Mouse (Mus musculus): ENCODE data around the gene Slc11a1. TPM values are rescaled to one million over a fixed set of nuclear protein-coding genes. Genes with fewer than 3 reads are reported as not detected.
"Not testable (repeated sequence)": the region's sequence is repeated elsewhere in the genome, so short reads cannot be mapped to it uniquely, and the experiment has no call there.

Slc11a1 gene
- polyA plus RNA-seq, 1 experiment from 2014 or later: 2.0 TPM

DNA sequence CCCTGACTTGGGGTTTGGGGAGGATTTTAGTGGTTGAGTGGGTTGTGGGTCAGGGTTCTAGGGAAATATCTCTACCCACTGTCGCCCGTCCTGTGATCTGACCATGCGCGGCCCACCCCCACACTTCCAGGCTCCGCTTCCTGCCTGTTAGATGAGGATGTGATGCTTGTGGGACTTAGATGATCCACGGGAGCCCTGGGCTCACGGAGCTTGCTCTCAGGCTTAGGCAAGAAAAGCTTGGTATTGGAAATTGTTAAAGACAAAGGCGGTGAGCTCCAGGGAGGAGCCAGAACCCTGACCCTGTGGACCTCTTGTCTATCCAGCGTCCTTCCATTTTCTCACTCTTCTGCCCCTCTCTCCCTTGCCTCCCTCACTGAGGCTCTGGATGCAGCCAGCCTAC lies 35.1 kb upstream of the Slc11a1 start:
- Histone ChIP-seq H3K9me3 (no peaks in the 10 kb centered on the region), H3K27ac (no peak overlapping the region), H3K36me3 (replicated peaks) (no peaks in the 10 kb centered on the region), H3K27me3 (replicated peaks) (no peaks in the 10 kb centered on the region), H3K4me3 (no peak overlapping the region), H3K9ac (no peak overlapping the region), H3K4me1 (0 out of 2 replicates have a peak, but pooled peaks cover 3% of the 10 kb centered on the region), H3K4me2 (no peak overlapping the region)
- 87% methylated on average over 9 of the region's 9 CpGs for WGBS
- ATAC-seq (replicated peaks): no peak

DNA sequence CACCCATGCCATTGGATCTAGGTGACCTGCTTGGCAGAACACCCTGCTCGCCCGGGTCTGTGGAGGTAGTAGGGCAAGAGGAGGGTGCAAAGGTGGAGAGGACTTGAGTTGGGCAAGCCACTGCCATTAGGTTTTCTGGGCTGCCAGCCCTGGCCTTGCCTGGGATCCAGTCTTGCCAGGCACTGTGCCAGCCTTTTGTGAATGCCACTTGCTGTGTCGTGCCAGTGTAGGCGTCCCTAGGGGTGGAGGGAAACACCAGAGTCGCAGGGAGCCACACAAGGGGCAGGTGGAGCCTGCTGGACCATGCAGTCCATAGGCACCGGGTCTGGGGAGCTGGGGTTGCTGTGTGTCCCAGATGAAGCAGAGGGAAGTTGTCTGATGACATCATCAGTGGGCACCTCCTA lies 34.6 kb upstream of the Slc11a1 start:
- H3K9ac ChIP-seq: no peak overlapping the region
- WGBS: 83% methylated on average over 6 of the region's 6 CpGs

DNA sequence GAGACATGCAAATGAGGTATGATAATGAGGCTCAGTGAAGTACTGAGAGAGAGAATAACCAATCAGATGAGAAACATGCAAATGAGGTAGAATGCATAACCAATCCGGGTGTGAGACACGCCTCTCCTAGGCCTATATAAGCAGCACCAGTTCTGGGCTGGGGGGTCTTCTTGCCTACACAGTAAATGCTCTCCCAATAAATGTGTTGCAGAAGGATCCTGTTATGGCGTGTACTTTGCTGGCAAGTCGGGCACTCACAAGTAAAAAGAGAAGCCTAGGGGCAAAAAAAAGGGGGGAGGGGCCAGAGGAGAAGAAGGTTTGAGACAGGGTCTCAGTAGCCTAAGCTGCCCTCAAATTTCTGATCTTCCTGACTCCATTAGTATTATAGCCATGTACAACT lies 34.0 kb upstream of the Slc11a1 start:
- H3K36me3 ChIP-seq (replicated peaks); H3K27ac ChIP-seq; H3K4me2 ChIP-seq; H3K9ac ChIP-seq; H3K4me3 ChIP-seq; H3K4me1 ChIP-seq; H3K9me3 ChIP-seq; ATAC-seq (replicated peaks); H3K27me3 ChIP-seq (replicated peaks): not testable (repeated sequence)
- WGBS: 98% methylated on average over 4 of the region's 4 CpGs

More for the DNA sequence above, 34.6 kb upstream of the Slc11a1 start:
- H3K4me1 ChIP-seq: no peaks in the 10 kb centered on the region
- no peaks in the 10 kb centered on the region for H3K9me3 ChIP-seq
- no peak overlapping the region for H3K4me2 ChIP-seq
- H3K27ac ChIP-seq: no peak overlapping the region
- no peak for ATAC-seq (replicated peaks)
- H3K4me3 ChIP-seq: no peak overlapping the region
- no peaks in the 10 kb centered on the region for H3K36me3 ChIP-seq (replicated peaks)
- no peaks in the 10 kb centered on the region for H3K27me3 ChIP-seq (replicated peaks)

DNA sequence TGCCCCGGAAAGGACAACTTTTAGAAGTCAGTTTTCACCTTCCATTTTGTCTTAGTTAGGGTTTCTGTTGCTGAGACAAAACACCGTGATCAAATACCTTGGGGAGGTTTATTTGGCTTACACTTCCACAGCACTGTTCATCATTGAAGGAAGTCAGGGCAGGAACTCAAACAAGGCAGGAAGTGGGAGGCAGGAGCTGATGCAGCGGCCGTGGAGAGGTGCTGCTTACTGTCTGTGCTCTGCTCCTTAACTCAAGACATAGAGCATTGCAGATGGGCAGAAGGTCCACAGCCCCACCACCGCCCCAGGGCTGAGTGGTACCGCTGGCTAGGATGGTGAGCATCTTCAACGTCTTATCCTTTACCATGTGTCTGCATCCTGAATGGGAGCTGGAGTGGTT lies 33.1 kb upstream of the Slc11a1 start:
- Histone ChIP-seq H3K27ac (no peak overlapping the region), H3K27me3 (replicated peaks) (no peaks in the 10 kb centered on the region), H3K9me3 (no peaks in the 10 kb centered on the region), H3K36me3 (replicated peaks) (no peaks in the 10 kb centered on the region), H3K4me2 (no peak overlapping the region), H3K9ac (no peak overlapping the region), H3K4me3 (no peak overlapping the region), H3K4me1 (no peaks in the 10 kb centered on the region)
- WGBS: 94% methylated on average over 7 of the region's 7 CpGs
- ATAC-seq (replicated peaks): no peak

DNA sequence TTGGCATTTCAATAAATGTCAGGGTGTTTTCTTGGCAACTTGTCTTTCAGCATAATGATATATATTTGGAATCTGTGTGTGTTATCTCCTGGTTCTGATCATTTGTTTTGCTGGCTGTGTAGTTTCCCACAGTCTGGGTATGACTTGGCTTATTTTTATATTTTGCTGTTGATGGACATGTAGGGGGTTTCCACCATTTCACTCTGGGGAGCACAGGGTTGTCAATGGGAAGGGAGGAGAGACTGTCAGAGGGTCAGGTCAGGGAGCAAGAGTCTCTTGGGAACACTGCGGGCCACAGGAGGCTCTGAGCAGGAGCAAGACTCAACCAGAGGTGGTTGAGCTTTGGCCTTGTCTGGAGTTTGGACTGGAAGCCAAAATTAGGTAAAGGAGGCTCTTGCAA lies 32.7 kb upstream of the Slc11a1 start:
- ATAC-seq (replicated peaks): no peak
- H3K4me3 ChIP-seq: no peak overlapping the region
- no peak overlapping the region for H3K4me2 ChIP-seq
- H3K4me1 ChIP-seq: no peaks in the 10 kb centered on the region
- H3K36me3 ChIP-seq (replicated peaks): no peaks in the 10 kb centered on the region
- 97% methylated on average over 1 of the region's 1 CpGs for WGBS
- no peak overlapping the region for H3K27ac ChIP-seq
- no peaks in the 10 kb centered on the region for H3K27me3 ChIP-seq (replicated peaks)
- H3K9ac ChIP-seq: no peak overlapping the region
- no peaks in the 10 kb centered on the region for H3K9me3 ChIP-seq

DNA sequence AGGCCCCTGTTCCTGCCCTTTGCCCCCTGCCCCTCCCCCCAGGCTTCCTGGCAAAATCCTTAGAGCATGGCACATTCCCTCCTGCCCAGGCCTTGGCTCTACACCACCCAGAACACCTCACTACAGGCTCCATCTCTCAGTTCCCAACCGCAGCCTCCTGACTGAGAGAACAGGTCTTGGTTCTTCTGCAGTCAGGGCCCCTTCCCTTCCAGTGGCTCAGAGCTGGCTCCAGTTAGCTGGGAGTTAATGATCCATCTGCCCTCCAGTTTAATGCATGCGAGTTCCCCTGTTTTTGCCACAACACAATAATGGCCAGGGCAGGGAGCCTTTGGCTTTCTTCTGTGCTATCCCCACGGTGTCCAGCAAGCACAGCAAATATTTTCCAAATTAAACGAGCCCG lies 31.8 kb upstream of the Slc11a1 start:
- Histone ChIP-seq H3K4me1 (no peaks in the 10 kb centered on the region), H3K9me3 (no peaks in the 10 kb centered on the region), H3K27ac (no peak overlapping the region), H3K9ac (no peak overlapping the region), H3K4me3 (no peak overlapping the region), H3K36me3 (replicated peaks) (no peaks in the 10 kb centered on the region), H3K27me3 (replicated peaks) (no peaks in the 10 kb centered on the region), H3K4me2 (no peak overlapping the region)
- no peak for ATAC-seq (replicated peaks)
- 63% methylated on average over 5 of the region's 5 CpGs for WGBS

DNA sequence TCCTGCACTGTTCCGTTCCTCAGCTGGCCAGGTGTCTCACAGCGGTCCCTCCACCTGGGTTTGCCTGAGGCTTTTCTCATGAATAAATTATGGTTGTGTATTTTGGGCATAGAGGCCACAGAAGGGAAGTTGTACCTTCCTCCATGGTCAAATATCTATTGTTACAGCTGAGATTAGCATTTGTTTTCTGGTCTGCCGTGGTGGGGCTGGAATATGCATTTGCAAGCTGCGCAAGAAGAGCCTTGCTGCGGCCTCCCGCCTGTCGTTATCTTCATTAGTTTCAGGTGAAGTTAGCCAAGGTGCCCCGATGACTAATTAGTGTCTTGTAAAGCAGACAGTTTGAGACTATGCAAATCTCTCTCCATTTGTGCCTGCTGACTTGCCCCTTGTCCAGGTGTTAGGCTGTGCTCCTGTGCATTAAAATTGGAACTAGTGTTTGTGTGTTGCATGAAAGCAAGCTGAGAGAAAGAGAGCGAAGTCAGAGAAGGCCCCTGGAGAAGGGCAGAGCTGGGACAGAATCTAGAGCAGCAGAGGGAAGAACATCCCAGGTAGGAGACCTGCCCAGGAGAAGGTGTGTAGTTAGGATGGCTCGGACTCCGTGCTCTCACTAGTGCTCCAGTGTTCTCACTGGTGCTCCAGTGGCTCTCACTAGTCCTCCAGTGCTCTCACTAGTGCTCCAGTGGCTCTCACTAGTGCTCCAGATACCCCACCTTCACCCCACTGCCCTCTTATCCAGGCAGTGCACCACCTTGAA lies 30.7 kb upstream of the Slc11a1 start:
- H3K4me1 ChIP-seq: no peaks in the 10 kb centered on the region
- no peaks in the 10 kb centered on the region; the same call in 1 of the 2 replicates for H3K36me3 ChIP-seq (replicated peaks)
- no peak overlapping the region for H3K27ac ChIP-seq
- H3K9me3 ChIP-seq: no peaks in the 10 kb centered on the region
- no peak overlapping the region for H3K4me3 ChIP-seq
- no peaks in the 10 kb centered on the region for H3K27me3 ChIP-seq (replicated peaks)
- no peak overlapping the region for H3K4me2 ChIP-seq
- no peak overlapping the region for H3K9ac ChIP-seq
- 74% methylated on average over 11 of the region's 11 CpGs for WGBS
- ATAC-seq (replicated peaks): no peak

DNA sequence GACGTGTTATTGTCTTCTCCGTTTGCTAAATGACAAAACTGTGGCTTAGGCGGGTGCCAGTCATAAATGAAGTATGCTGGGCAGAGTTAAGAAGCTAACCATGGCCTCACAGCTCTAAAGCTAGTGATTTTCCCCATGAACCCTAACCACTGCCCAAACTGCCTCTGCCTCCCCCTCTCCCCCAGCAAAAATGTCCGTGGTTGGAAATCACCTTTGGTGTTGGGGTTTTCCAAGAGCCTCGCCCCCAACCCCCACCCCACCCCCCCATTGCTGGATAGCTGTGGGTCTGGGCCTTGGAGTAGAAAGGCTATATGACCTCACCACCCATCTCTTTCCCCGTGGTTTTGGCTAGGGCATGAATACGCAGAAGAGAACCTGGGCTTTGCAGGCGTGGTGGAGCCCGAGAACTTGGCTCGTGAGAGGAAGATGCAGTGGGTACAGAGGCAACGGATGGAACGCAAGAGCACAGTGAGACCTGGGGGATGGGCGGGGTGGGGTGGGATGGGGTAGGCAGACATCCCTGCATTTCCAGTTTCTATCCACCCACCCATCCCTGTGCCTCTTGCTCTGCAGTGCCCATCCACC lies 23.7 kb upstream of the Slc11a1 start:
- no peak overlapping the region for H3K4me3 ChIP-seq
- H3K27ac ChIP-seq: no peak overlapping the region
- H3K9me3 ChIP-seq: no peaks in the 10 kb centered on the region
- no peaks in the 10 kb centered on the region for H3K4me1 ChIP-seq
- ATAC-seq (replicated peaks): no peak
- H3K4me2 ChIP-seq: no peak overlapping the region
- no peaks in the 10 kb centered on the region for H3K27me3 ChIP-seq (replicated peaks)
- WGBS: 91% methylated on average over 13 of the region's 13 CpGs
- H3K36me3 ChIP-seq (replicated peaks): no peaks in the 10 kb centered on the region; the same call in 1 of the 2 replicates
- H3K9ac ChIP-seq: no peak overlapping the region

DNA sequence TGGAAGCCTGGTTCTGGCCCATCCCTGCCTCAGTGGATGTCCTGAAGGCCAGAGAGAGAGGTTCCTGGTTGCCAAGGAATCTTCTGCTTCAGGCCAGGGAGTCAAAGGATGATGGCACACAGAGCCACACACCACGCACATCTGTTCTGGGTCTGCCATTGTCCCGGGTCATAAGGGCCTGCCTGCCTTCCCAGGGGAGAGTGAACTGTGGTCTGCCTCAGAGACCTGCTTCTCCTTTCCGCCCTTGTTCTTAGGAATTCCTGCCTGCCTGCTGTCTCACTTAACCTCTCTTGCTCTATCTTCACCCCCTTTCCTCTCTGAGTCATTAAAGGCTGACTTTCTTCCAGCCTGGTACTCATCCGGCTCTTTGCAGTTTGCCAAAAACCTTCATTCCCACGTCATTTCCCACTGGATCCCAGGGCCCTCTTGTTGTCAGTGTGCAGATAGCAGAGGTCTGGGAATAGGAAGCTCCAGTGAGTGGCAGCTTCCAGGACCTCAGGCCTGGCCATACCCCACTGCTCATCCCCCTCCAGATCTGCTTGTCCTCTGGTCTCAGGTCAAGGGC lies 22.4 kb upstream of the Slc11a1 start:
- no peak overlapping the region for H3K4me3 ChIP-seq
- H3K36me3 ChIP-seq (replicated peaks): no peaks in the 10 kb centered on the region; the same call in 1 of the 2 replicates
- no peaks in the 10 kb centered on the region for H3K9me3 ChIP-seq
- WGBS: 86% methylated on average over 5 of the region's 5 CpGs
- no peak for ATAC-seq (replicated peaks)
- H3K27ac ChIP-seq: no peak overlapping the region
- no peaks in the 10 kb centered on the region for H3K27me3 ChIP-seq (replicated peaks)
- H3K4me2 ChIP-seq: no peak overlapping the region
- H3K9ac ChIP-seq: no peak overlapping the region
- no peaks in the 10 kb centered on the region for H3K4me1 ChIP-seq

DNA sequence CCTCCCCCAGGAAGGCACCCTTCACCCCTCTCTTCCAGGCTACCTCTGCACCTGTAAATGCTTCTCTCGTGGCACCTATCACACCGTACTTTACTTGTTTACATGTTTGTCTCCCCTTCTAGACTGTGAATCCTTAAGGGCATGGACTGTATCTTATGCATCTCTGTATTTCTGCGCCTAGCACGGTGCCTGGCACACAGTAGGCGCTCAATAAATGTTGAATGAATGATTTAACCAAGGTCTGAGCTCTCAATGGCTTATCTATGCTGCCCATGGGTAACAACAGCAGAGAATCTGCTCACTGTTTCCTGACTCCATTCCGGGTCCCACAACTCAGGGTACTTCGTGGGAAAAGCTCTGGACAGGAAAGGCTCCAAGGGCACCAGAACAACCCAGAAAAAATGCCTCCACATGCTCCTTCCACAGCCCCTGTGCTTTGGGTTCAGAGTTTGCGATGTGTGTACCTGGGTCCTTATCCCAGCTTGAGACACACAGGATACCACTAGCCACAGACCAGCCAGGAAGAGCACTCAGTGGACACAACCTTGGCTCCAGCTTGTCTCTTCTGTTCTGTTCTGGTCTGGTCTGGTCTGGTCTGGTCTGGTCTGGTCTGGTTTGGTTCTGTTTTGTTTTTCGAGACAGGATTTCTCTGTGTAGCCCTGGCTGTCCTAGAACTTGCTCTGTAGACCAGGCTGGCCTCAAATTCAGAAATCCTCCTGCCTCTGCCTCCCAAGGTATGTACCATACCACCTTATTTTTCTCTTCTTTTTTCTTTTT lies 21.4 kb upstream of the Slc11a1 start:
- H3K27me3 ChIP-seq (replicated peaks): no peaks in the 10 kb centered on the region
- H3K4me2 ChIP-seq: no peak overlapping the region
- no peaks in the 10 kb centered on the region for H3K9me3 ChIP-seq
- no peak overlapping the region for H3K4me3 ChIP-seq
- no peaks in the 10 kb centered on the region for H3K4me1 ChIP-seq
- no peak for ATAC-seq (replicated peaks)
- H3K9ac ChIP-seq: no peak overlapping the region
- no peak overlapping the region for H3K27ac ChIP-seq
- no peaks in the 10 kb centered on the region; the same call in 1 of the 2 replicates for H3K36me3 ChIP-seq (replicated peaks)
- WGBS: 95% methylated on average over 9 of the region's 9 CpGs

DNA sequence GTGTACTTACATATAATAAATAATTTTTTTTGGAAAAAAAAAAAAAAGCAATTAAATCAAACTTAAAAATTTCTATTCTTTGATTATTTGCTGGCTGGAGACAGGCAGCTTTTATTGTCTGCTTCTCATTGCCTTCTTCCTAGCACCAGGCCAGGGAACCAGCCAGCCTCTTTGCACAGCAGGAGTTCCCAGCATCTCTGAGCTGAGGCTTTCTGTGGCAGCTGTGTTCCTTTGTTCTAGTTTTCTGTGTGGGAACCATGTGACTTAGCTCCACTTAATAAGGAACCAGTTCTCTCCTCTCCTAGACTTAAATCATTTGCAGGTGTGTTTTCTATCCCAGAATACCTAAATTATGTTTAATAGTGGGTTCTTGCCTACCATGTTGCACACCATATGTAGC lies 17.5 kb upstream of the Slc11a1 start:
- no peak overlapping the region for H3K4me3 ChIP-seq
- H3K9me3 ChIP-seq: no peaks in the 10 kb centered on the region
- 0 out of 2 replicates have a peak, but pooled peaks cover 5% of the 10 kb centered on the region for H3K4me1 ChIP-seq
- no peak for ATAC-seq (replicated peaks)
- H3K27ac ChIP-seq: no peak overlapping the region
- H3K27me3 ChIP-seq (replicated peaks): no peaks in the 10 kb centered on the region
- H3K9ac ChIP-seq: no peak overlapping the region
- H3K36me3 ChIP-seq (replicated peaks): no peaks in the 10 kb centered on the region
- H3K4me2 ChIP-seq: no peak overlapping the region

DNA sequence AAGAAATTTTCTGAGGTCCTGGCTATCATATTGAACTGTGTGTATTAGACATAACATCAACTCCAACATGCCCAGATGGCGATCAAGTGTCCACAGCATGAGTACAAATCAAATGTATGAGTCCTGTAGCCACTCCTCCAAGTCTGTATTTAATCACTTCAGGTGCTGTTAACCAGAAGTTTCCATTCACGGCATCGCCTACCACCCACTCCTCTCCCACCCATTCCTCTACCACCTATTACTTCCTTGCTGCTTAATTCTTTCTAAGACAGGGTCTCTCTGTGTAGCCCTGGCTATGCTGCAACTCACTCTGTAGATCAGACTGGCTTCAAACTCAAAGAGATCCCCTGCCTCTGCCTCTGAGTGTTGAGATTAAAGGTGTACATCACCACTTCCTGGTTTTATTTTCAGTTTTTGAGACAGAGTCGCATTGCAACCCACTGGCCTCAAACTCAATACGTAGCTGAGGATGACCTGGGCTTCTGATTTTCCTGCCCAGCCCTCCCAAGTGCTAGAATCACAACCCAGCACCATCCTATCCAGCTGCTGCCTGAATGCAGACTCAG lies 15.0 kb upstream of the Slc11a1 start:
- WGBS: 89% methylated on average over 5 of the region's 5 CpGs
- H3K27me3 ChIP-seq (replicated peaks): no peaks in the 10 kb centered on the region
- H3K4me3 ChIP-seq: no peak overlapping the region
- H3K36me3 ChIP-seq (replicated peaks): no peaks in the 10 kb centered on the region
- no peaks in the 10 kb centered on the region for H3K9me3 ChIP-seq
- no peak overlapping the region for H3K4me2 ChIP-seq
- ATAC-seq (replicated peaks): no peak
- H3K9ac ChIP-seq: no peak overlapping the region
- H3K27ac ChIP-seq: no peak overlapping the region
- 0 out of 2 replicates have a peak, but pooled peaks cover 5% of the 10 kb centered on the region for H3K4me1 ChIP-seq
